Mouse (Mus musculus) adrenal gland, postnatal 14 days (tissue): Measurements from ENCODE around the gene Zfp398. TPM values are rescaled to one million over a fixed set of nuclear protein-coding genes. Genes with fewer than 3 reads are reported as not detected.
"Not testable (repeated sequence)": the region's sequence is repeated elsewhere in the genome, so short reads cannot be mapped to it uniquely, and the experiment has no call there.

Experiments used
- DNase-seq: peaks from one replicate; pipeline ENCODE4 v3.0.0; 2021; ENCODE audit warnings: mixed read lengths
- total RNA-seq: library from RNA; stranded (reverse); gene quantifications from 2 replicates; pipeline ENCODE4 v1.2.3, GENCODE M21; 2021

Zfp398 gene
- total RNA-seq, 1 experiment from 2014 or later, result 9.3 TPM

- no peak for DNase-seq
Measured at GRCm38 (mm10) chr6:47824241-47824640, 11.2 kb upstream of the Zfp398 start.

- no peak for DNase-seq
Measured at GRCm38 (mm10) chr6:47827462-47827861, 8.0 kb upstream of the Zfp398 start.

- DNase-seq, result no peak
Measured at GRCm38 (mm10) chr6:47828950-47829349, 6.5 kb upstream of the Zfp398 start.

- DNase-seq, result peak; percentile 97
Measured at GRCm38 (mm10) chr6:47830104-47831078, 5.1 kb upstream of the Zfp398 start, which contains the start of gene Zfp786. Zfp786 (minus strand) TSS chr6:47830867.

GRCm38 (mm10) chr6:47832220-47832619 is 3.2 kb upstream of the Zfp398 start:
- DNase-seq, result no peak

GRCm38 (mm10) chr6:47835984-47836521 is 592 bp downstream of the Zfp398 start:
- DNase-seq, result peak; percentile 75

- no peak for DNase-seq
Measured at GRCm38 (mm10) chr6:47837630-47838029, 2.2 kb downstream of the Zfp398 start.

GRCm38 (mm10) chr6:47841077-47841476 is 5.6 kb downstream of the Zfp398 start:
- DNase-seq, result no peak

GRCm38 (mm10) chr6:47841831-47842230 is 6.4 kb downstream of the Zfp398 start:
- no peak for DNase-seq

- DNase-seq, result no peak
Measured at GRCm38 (mm10) chr6:47842337-47842736, 6.9 kb downstream of the Zfp398 start.

GRCm38 (mm10) chr6:47845779-47846178 is 10.3 kb downstream of the Zfp398 start:
- no peak for DNase-seq

- DNase-seq, result no peak
Measured at GRCm38 (mm10) chr6:47857241-47857640, 21.8 kb downstream of the Zfp398 start.

- not testable (repeated sequence) for DNase-seq
Measured at GRCm38 (mm10) chr6:47857729-47858128, 22.3 kb downstream of the Zfp398 start.

GRCm38 (mm10) chr6:47872266-47872665 is 36.8 kb downstream of the Zfp398 start:
- no peak for DNase-seq

GRCm38 (mm10) chr6:47877058-47877457 is 41.6 kb downstream of the Zfp398 start, which contains the start of gene Zfp282:
Zfp282 (plus strand) TSS chr6:47877204.
- DNase-seq, result no peak

GRCm38 (mm10) chr6:47877461-47878132 is 42.1 kb downstream of the Zfp398 start:
- DNase-seq, result peak; percentile 96

GRCm38 (mm10) chr6:47878133-47878514 is 42.7 kb downstream of the Zfp398 start:
- no peak for DNase-seq

GRCm38 (mm10) chr6:47878593-47878992 is 43.1 kb downstream of the Zfp398 start:
- no peak for DNase-seq

- no peak for DNase-seq
Measured at GRCm38 (mm10) chr6:47879049-47879716, 43.7 kb downstream of the Zfp398 start.

GRCm38 (mm10) chr6:47880166-47880565 is 44.7 kb downstream of the Zfp398 start:
- no peak for DNase-seq

GRCm38 (mm10) chr6:47888812-47889383 is 53.4 kb downstream of the Zfp398 start:
- DNase-seq, result no peak

GRCm38 (mm10) chr6:47899416-47899815 is 64.0 kb downstream of the Zfp398 start:
- DNase-seq, result peak; percentile 69
